Mouse (Mus musculus) adrenal gland, postnatal 14 days (tissue): ENCODE data around the gene Foxo6. TPM values are rescaled to one million over a fixed set of nuclear protein-coding genes. Genes with fewer than 3 reads are reported as not detected.

Experiments
- DNase-seq: peaks from one replicate; pipeline ENCODE4 v3.0.0; 2021; ENCODE audit warnings: mixed read lengths
- total RNA-seq: library from RNA; stranded (reverse); gene quantifications from 2 replicates; pipeline ENCODE4 v1.2.3, GENCODE M21; 2021

Gene Foxo6
- total RNA-seq, 1 experiment from 2014 or later = 1.4 TPM

- no peak for DNase-seq
Measured at GRCm38 (mm10) chr4:120246086-120246485, 41.1 kb downstream of the Foxo6 start.

GRCm38 (mm10) chr4:120242783-120243262, 44.3 kb downstream of the Foxo6 start:
- peak; percentile 60 for DNase-seq

DNA sequence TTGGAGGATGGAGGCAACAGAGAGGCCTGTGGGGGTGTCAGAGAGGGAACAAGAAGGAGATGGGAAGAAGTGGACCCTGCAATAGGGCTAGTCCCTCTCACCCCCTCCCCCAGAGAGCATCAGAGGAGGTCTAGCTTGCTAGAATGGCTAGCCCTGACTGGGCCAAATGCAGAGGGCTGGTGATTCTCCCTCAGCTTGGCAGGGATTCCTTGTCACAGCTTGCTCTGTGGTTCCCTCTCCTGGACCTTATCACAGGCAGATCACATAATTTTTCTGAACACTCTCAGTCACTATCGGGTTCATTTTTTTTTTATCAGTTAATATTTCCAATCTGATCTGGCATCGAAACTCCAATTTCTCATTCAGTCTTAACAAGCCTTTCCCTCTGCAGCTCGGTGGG, 46.0 kb downstream of the Foxo6 start:
- no peak for DNase-seq

DNA sequence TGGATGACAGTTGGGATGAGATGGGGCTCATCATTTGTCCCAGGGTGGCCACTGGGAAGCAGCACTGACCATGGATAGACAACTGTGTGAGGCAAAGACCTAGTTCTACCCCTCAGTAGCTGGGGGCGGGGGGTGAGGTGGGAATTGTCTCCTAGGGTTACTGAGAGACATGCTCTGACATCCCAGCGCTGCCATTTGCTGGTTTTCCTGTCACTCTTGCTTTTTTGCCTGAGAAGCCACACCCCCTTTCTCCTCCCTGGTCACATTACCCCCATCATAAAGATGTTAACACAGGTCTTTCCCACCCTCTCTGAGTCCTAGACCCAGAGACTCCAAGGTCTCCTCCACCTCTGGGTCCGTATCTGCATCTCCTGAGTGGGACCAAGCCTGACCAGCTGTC, 47.7 kb downstream of the Foxo6 start:
- no peak for DNase-seq

- no peak for DNase-seq
Measured at GRCm38 (mm10) chr4:120233243-120233642, 53.9 kb downstream of the Foxo6 start.

DNA sequence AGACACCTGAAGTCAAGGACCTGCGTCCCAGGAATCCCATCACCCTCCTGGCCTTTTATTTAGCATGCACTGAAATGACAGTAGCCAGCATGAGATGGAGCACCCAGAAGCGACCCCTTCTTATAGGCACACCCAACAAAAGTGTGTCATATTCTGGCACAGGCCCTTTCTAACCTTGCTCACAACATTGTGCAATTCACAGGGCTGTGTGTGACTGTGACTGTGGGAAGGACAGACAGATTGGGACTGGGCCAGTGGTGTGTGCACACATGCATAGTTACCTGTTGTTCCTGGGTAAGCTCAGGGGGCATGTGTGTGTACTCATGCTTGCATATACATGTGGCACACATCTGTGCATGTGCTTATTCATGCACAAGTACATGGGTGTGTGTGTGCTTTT, 54.6 kb downstream of the Foxo6 start:
- DNase-seq = peak; percentile 70

DNA sequence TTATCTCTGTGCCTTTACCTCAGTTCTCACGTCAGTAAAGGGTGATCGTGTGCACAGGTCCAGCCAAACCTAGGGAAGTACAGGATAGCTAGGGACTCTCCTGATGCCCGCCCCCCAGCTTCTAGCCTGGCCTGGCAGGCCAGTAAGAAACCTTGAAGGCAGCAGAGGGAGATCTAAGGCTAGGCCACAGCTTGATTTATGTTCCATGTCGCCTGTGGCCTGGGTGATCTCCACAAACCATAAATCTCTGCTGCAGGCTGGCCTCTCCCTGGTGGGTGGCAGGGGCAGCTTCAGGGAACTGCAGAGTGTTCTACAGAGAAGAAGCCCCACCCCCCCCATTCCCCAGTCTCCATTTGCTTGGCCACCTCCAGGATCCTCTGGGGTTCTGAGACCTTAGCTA, 55.2 kb downstream of the Foxo6 start:
- DNase-seq = peak; percentile 65

DNA sequence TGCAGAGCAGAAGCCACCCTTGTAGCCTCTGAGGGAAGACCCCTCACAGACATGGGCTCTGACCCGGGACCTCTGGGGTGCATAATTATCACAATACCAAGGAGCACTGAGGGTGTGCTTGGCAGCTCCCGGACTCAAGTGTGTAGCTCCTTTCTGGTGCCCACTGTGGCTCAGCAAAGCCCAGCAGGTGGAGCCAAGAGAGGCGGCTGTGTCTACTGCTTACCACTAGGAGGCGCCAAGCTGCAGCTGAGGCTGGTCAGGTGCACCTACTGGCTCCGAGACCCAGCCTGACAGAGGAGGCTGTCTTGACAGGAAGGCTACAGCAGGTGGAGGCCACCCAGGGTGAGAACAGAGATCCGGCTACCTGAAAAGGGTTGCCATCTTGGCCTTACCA, 56.9 kb downstream of the Foxo6 start:
- peak; percentile 87 for DNase-seq

DNA sequence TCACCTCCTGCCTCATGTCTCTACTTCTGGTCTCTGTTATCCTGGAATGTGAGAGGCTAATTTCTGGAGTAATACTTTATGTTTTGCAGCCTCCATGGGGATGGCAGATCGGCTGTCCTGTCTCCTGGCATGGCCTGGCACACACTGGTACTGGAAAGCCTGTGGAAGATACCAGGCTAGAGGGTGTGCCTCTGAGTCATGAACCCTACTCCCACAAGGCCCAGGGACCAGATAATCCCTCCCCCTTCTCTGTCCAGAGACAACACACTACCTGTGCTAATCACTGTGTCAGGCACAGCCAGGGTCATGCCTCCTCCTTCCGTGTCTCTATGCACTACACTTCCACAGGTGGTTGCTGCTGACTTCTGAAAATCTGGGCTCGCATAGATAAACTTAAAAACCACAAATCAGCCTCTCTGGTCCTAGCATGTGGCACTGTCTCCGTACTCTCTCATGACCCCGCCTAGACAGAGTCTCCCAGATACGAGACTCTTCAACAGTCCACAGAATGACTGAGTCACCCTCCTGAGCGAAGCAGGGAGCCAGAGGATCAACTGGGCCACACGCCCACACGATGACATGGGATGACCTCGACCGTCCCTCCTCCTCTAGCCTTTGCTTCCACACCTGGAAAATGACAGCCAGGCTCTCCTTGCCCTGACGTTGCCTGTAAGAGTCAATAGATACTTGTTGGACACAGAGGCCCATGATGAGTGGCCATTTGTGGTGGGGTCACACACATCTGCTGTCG, 57.5 kb downstream of the Foxo6 start:
- peak; percentile 64 for DNase-seq

DNA sequence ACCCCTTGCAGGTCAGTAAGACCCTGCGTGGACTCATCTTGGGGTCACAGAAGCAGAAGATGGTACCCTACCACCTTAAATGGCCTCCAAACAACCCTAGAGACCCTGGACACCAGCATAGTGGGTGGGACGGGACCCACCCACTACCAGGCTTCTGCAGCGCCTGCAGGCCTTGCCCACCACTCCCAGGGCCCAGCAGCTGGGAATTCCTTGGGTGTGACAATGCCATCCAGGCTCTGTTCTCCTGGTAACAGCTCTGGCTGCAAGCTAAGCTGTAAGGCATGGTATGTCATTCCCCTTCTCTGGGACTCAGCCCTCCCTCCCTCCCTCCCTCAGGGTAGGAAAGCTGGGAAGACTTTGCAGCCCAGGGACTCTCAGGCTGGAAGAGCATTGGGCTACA, 58.5 kb downstream of the Foxo6 start:
- no peak for DNase-seq

GRCm38 (mm10) chr4:120227224-120227623, 59.9 kb downstream of the Foxo6 start:
- peak; percentile 65 for DNase-seq

DNA sequence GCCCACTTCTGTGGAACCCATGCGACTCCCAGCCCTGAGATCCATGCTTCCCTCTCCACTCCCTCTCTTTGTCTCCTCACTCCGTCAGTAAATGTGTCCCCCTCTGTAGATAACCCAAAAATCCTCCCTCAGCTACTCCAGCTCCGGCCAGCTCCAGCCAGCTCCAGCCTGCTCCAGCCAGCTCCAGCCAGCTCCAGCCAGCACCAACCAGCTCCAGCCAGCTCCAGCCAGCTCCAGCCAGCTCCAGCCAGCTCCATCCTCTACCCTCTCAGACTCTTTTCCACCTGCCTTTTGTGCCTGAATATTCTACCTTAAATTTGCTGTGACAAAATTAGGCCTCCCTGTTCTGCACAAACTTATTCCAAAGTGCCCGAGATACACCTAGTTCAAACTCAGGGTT, 60.5 kb downstream of the Foxo6 start:
- no peak for DNase-seq

GRCm38 (mm10) chr4:120225135-120225780, 61.9 kb downstream of the Foxo6 start:
- peak; percentile 90 for DNase-seq

DNA sequence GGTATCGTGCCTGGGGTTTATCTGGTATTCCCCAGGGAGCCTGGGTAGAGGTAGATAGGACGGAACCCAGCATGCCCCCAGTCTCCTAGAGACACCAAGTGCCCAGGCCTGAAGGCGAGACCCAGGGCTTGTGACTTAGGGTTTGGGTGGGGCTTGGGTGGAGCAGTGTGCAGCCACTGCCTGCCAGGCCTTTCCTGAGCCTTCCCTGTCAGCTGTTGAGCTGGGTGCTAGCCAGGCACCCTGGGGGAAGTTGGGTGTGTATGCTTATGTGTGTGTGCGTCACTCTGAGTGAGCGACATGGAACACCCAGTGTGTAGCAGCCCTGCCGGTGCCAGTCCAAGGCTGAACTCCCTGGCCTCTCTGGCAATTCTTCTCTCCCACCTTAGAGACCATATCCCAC, 63.3 kb downstream of the Foxo6 start:
- no peak for DNase-seq

GRCm38 (mm10) chr4:120223108-120223745, 63.9 kb downstream of the Foxo6 start:
- DNase-seq = no peak

DNA sequence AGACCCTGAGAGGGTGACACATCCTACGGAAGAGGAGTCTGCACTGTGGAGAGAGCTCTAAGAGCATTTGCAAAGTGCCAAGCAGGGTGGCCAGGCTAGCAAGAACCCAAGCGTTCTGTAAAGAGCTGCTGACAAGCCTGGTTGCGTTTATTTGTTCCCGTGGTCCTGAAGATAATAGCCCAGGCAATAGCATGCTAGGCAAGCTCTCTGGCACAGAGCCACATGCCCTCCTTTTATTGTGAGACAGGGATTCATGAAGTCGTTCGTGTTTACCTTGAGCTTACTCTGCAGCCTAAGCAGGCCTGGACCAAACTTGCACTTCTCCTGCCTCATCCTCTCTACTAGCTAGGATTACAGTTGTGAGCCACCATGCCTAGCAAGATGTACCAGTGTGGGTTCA, 65.4 kb downstream of the Foxo6 start:
- peak; percentile 26 for DNase-seq

DNA sequence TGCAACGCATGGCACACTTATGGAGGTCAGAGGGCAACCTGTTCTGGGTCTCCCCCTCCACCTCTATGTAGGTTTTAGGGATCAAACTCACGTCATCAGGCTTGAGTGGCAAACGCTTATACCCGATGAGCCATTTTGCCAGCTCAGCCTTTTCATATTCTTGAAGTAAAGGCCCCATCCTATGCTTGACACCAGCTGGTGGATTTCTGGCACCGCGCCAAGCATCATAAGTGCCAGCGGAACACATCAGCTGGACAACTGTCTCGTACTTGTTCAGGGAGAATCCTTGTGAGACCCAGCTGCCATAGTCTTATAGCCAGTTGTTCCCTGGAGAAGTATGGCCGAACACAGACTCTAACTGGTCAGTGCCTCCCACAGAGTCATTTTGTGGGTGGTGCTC, 68.3 kb downstream of the Foxo6 start:
- DNase-seq = no peak

Other genes starting within 250 kb of the Foxo6 start
- gene AL607142.1, start 222.4 kb downstream of the Foxo6 start, total RNA-seq = not detected in 2 replicates
- not detected in 2 replicates for gene Edn2, start 126.1 kb downstream of the Foxo6 start, total RNA-seq
- 41.5 and 46.4 TPM in 2 replicates for gene Scmh1, start 117.9 kb upstream of the Foxo6 start, total RNA-seq
- gene Slfnl1, start 244.9 kb upstream of the Foxo6 start, total RNA-seq = 0.19 TPM in 1 of 2 replicates, not detected in the other